13 mouse cellular contexts compared by ENCODE assay signal in the genomic region with DNA sequence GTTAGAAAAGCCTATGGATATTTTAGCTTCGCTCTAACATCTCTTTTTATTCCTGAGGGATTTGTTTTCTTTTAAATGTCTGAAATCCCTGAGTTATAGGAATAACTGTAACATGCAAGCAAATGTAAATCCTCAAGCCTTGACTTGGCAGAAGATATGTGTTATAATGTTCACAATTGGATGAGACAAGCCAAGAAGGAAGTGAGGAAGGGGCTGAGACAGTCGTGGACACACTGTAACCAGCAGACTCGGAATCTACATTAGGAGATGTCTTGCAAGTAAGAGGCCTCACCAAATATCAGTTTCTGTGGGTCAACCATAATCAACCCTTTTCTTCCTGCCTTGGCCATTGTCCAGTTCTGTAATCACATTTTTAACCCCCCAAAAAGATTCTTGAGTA.
"Had no signal": no experiment of that assay in that cellular context is flagged by ENCODE, and none has a peak within 500 bp of the region (broad histone marks: within the 10 kb centered on the region; RNA-seq: fewer than 3 reads in every experiment).

No protein-coding gene starts in this region.

- H3K9me3 ChIP-seq: liver, embryonic 13.5 days had no signal

- H3K4me3 ChIP-seq: layer of hippocampus, adult 2 months; left cerebral cortex, adult 2 months; liver, embryonic 13.5 days had no signal

- H3K27ac ChIP-seq: kidney, postnatal 0 days; layer of hippocampus, adult 2 months; left cerebral cortex, adult 2 months; liver, embryonic 13.5 days had no signal

- H3K36me3 ChIP-seq: liver, embryonic 13.5 days had no signal

- H3K4me2 ChIP-seq: liver, embryonic 13.5 days; midbrain, embryonic 11.5 days had no signal

- H3K9ac ChIP-seq: liver, embryonic 13.5 days had no signal

- H3K4me1 ChIP-seq: liver, embryonic 13.5 days had no signal

- DNase-seq: kidney, adult 2 months; kidney, postnatal 25 days; layer of hippocampus, postnatal 36 days; liver, embryonic 13.5 days; lung, postnatal 10 days; lung, postnatal 4 days; midbrain, embryonic 14.5 days; thymus, adult 18-20 months; thymus, postnatal 36 days had no signal

- H3K27me3 ChIP-seq: liver, embryonic 13.5 days had no signal
